Mouse (Mus musculus) megakaryocyte, embryonic 14.5 days (primary cell): Measurements from ENCODE around the gene Mboat2. TPM values are rescaled to one million over a fixed set of nuclear protein-coding genes. Genes with fewer than 3 reads are reported as not detected.

ENCODE experiments used
- H3K27me3 ChIP-seq: replicated peaks from 2 replicates; pipeline ENCODE3; 2012; ENCODE audit warnings: inconsistent platforms
- H3K36me3 ChIP-seq: replicated peaks from 2 replicates; pipeline ENCODE3; 2012; ENCODE audit warnings: low read length, inconsistent platforms, mixed read lengths
- H3K4me1 ChIP-seq: 2 replicates; pipeline ENCODE4 v1.6.1; 2012; ENCODE audit warnings: inconsistent platforms
- H3K4me3 ChIP-seq: replicated peaks from 2 replicates; pipeline ENCODE3; 2012; ENCODE audit warnings: moderate library complexity, mild to moderate bottlenecking, inconsistent platforms
- H3K9me3 ChIP-seq: 2 replicates; pipeline ENCODE4 v1.6.1; 2012; ENCODE audit warnings: inconsistent platforms
- FLI1 ChIP-seq: IDR thresholded peaks from 2 replicates; pipeline ENCODE4 v1.6.1; 2012; ENCODE audit warnings: low read length, inconsistent platforms, mixed read lengths
- GATA1 ChIP-seq: IDR thresholded peaks from 3 replicates; pipeline ENCODE4 v1.6.1; 2012; ENCODE audit warnings: mixed read lengths, low read length, inconsistent platforms, borderline replicate concordance
- polyA plus RNA-seq: library from polyadenylated mRNA; stranded (reverse); fragments of >175 nt; gene quantifications from 2 replicates; pipeline ENCODE4 v1.2.3, GENCODE M21; 2012; ENCODE audit warnings: low replicate concordance; ENCODE audit not compliant: insufficient read depth

The Mboat2 gene
- polyA plus RNA-seq, 1 experiment: 1.6 TPM

- H3K9me3 ChIP-seq: peaks cover 5% of the 10 kb centered on the region; the same call in 1 of the 2 replicates
- no peak for TF ChIP-seq GATA1
- TF ChIP-seq FLI1: no peak
Measured at GRCm38 (mm10) chr12:24918575-24919262, 88.0 kb downstream of the Mboat2 start.

GRCm38 (mm10) chr12:24920861-24921260 lies 90.2 kb downstream of the Mboat2 start:
- H3K36me3 ChIP-seq: peaks cover 23% of the 10 kb centered on the region
- TF ChIP-seq FLI1: no peak
- TF ChIP-seq GATA1: no peak
- no peaks in the 10 kb centered on the region for H3K9me3 ChIP-seq
- peaks cover 38% of the 10 kb centered on the region for H3K4me1 ChIP-seq
- H3K4me3 ChIP-seq: no peak overlapping the region
- H3K27me3 ChIP-seq: no peaks in the 10 kb centered on the region

More at GRCm38 (mm10) chr12:24918575-24919262, 88.0 kb downstream of the Mboat2 start:
- Histone ChIP-seq H3K36me3 (peaks cover 33% of the 10 kb centered on the region), H3K4me1 (peaks cover 30% of the 10 kb centered on the region), H3K27me3 (no peaks in the 10 kb centered on the region), H3K4me3 (no peak overlapping the region)

- Histone ChIP-seq H3K27me3 (no peaks in the 10 kb centered on the region), H3K4me3 (no peak overlapping the region), H3K36me3 (peaks cover 15% of the 10 kb centered on the region), H3K9me3 (no peaks in the 10 kb centered on the region), H3K4me1 (peaks cover 37% of the 10 kb centered on the region)
- TF ChIP-seq FLI1 (no peak), GATA1 (no peak)
Measured at GRCm38 (mm10) chr12:24924003-24924402, 93.3 kb downstream of the Mboat2 start.

- H3K9me3 ChIP-seq: no peaks in the 10 kb centered on the region
- peaks cover 15% of the 10 kb centered on the region for H3K36me3 ChIP-seq
- no peaks in the 10 kb centered on the region for H3K27me3 ChIP-seq
- H3K4me1 ChIP-seq: peaks cover 33% of the 10 kb centered on the region
- H3K4me3 ChIP-seq: no peak overlapping the region
- TF ChIP-seq FLI1: no peak
- no peak for TF ChIP-seq GATA1
Measured at GRCm38 (mm10) chr12:24925276-24925675, 94.6 kb downstream of the Mboat2 start.

GRCm38 (mm10) chr12:24925684-24926083 lies 95.0 kb downstream of the Mboat2 start:
- H3K27me3 ChIP-seq: no peaks in the 10 kb centered on the region
- H3K36me3 ChIP-seq: peaks cover 15% of the 10 kb centered on the region
- TF ChIP-seq FLI1 (no peak), GATA1 (no peak)
- no peaks in the 10 kb centered on the region for H3K9me3 ChIP-seq
- no peak overlapping the region for H3K4me3 ChIP-seq
- H3K4me1 ChIP-seq: peaks cover 36% of the 10 kb centered on the region

- peaks cover 26% of the 10 kb centered on the region for H3K4me1 ChIP-seq
- TF ChIP-seq GATA1: no peak
- no peak for TF ChIP-seq FLI1
- H3K36me3 ChIP-seq: peaks cover 21% of the 10 kb centered on the region
Measured at GRCm38 (mm10) chr12:24928051-24928748, 97.5 kb downstream of the Mboat2 start.

GRCm38 (mm10) chr12:24929043-24929442 lies 98.4 kb downstream of the Mboat2 start:
- no peaks in the 10 kb centered on the region for H3K27me3 ChIP-seq
- H3K4me1 ChIP-seq: peaks cover 21% of the 10 kb centered on the region
- no peak overlapping the region for H3K4me3 ChIP-seq
- H3K9me3 ChIP-seq: no peaks in the 10 kb centered on the region
- H3K36me3 ChIP-seq: peaks cover 21% of the 10 kb centered on the region
- TF ChIP-seq FLI1 (no peak), GATA1 (no peak)

More at GRCm38 (mm10) chr12:24928051-24928748, 97.5 kb downstream of the Mboat2 start:
- H3K9me3 ChIP-seq: no peaks in the 10 kb centered on the region
- no peak overlapping the region for H3K4me3 ChIP-seq
- H3K27me3 ChIP-seq: no peaks in the 10 kb centered on the region

- no peaks in the 10 kb centered on the region for H3K9me3 ChIP-seq
- peaks cover 18% of the 10 kb centered on the region for H3K4me1 ChIP-seq
- TF ChIP-seq GATA1 (no peak), FLI1 (no peak)
- no peaks in the 10 kb centered on the region for H3K27me3 ChIP-seq
- no peak overlapping the region for H3K4me3 ChIP-seq
- peaks cover 25% of the 10 kb centered on the region for H3K36me3 ChIP-seq
Measured at GRCm38 (mm10) chr12:24930760-24931159, 100.1 kb downstream of the Mboat2 start.

- Histone ChIP-seq H3K9me3 (no peaks in the 10 kb centered on the region), H3K4me3 (no peak overlapping the region), H3K27me3 (no peaks in the 10 kb centered on the region), H3K4me1 (peaks cover 21% of the 10 kb centered on the region), H3K36me3 (peaks cover 24% of the 10 kb centered on the region)
- TF ChIP-seq FLI1 (no peak), GATA1 (no peak)
Measured at GRCm38 (mm10) chr12:24932120-24932519, 101.4 kb downstream of the Mboat2 start.

- Histone ChIP-seq H3K9me3 (no peaks in the 10 kb centered on the region), H3K36me3 (peaks cover 19% of the 10 kb centered on the region), H3K4me3 (no peak overlapping the region), H3K4me1 (peaks cover 21% of the 10 kb centered on the region), H3K27me3 (no peaks in the 10 kb centered on the region)
- TF ChIP-seq GATA1: no peak
- no peak for TF ChIP-seq FLI1
Measured at GRCm38 (mm10) chr12:24933206-24933775, 102.6 kb downstream of the Mboat2 start.
